Mouse (Mus musculus) embryonic facial prominence, embryonic 12.5 days (tissue): ENCODE measurements around the gene Svop. TPM values are rescaled to one million over a fixed set of nuclear protein-coding genes. Genes with fewer than 3 reads are reported as not detected.
A peak's percentile ranks its signal among the peaks of the same experiment; 100 is the strongest.

ENCODE experiments used
- ATAC-seq: fragments of 200-750 bp; cut with Nextera tagmentation; 2 replicates; pipeline ENCODE4 v1.8.0; 2017; ENCODE audit not compliant: insufficient number of reproducible peaks, insufficient read depth, low FRiP score, low TSS enrichment
- H3K27ac ChIP-seq: fragments of 300-500 bp; sonication (generic); 2 replicates; pipeline ENCODE4 v1.5.1; 2016; ENCODE audit warnings: mild to moderate bottlenecking
- H3K27me3 ChIP-seq: fragments of 300-500 bp; sonication (generic); 2 replicates; pipeline ENCODE4 v1.6.1; 2016; ENCODE audit warnings: mild to moderate bottlenecking, moderate library complexity
- H3K36me3 ChIP-seq: fragments of 300-500 bp; sonication (generic); 2 replicates; pipeline ENCODE4 v1.6.1; 2016; ENCODE audit warnings: mild to moderate bottlenecking
- H3K4me1 ChIP-seq: fragments of 300-500 bp; sonication (generic); 2 replicates; pipeline ENCODE4 v1.6.1; 2016
- H3K4me2 ChIP-seq: fragments of 300-500 bp; sonication (generic); replicated peaks from 2 replicates; pipeline ENCODE4 v1.6.1; 2016; ENCODE audit warnings: mild to moderate bottlenecking, moderate library complexity
- H3K4me3 ChIP-seq: fragments of 300-500 bp; sonication (generic); 2 replicates; pipeline ENCODE4 v1.5.1; 2016; ENCODE audit warnings: mild to moderate bottlenecking
- H3K9ac ChIP-seq: fragments of 300-500 bp; sonication (generic); 2 replicates; pipeline ENCODE4 v1.6.1; 2016; ENCODE audit warnings: mild to moderate bottlenecking, moderate library complexity
- H3K9me3 ChIP-seq: fragments of 300-500 bp; sonication (generic); 2 replicates; pipeline ENCODE4 v1.6.1; 2016; ENCODE audit warnings: mild to moderate bottlenecking, moderate library complexity
- WGBS: fragments of 180-500 bp; shearing (Covaris S2); methylation state at CpG from one replicate; pipeline ENCODE4 v1.1.7; 2016; 5-methylcytosine and 5-hydroxymethylcytosine counted together
- polyA plus RNA-seq: library from polyadenylated mRNA; unstranded; fragments of >200 nt; fragmentation: Nextera tagmentation; extraction: Ambion mirVana; gene quantifications from 2 replicates; pipeline ENCODE4 v1.2.1, GENCODE M21; 2016

The Svop gene
- 3.3 and 5.6 TPM in 2 replicates for polyA plus RNA-seq

GRCm38 (mm10) chr5:114091057-114091807, at the start of gene Svop:
TSS of gene Svop (minus strand) at chr5:114091570.
- 0 out of 2 replicates have a peak, but pooled peaks cover 3% of the 10 kb centered on the region for H3K27me3 ChIP-seq
- H3K4me3 ChIP-seq: peak within 1 kb of the TSS; percentile 30
- no peaks in the 10 kb centered on the region for H3K36me3 ChIP-seq
- no peak within 1 kb of the TSS for H3K27ac ChIP-seq
- H3K9me3 ChIP-seq: no peaks in the 10 kb centered on the region
- peak within 1 kb of the TSS; percentile 20; the same call in 1 of the 2 replicates for H3K9ac ChIP-seq
- 0 out of 2 replicates have a peak, but pooled peaks have one; percentile 41 for ATAC-seq
- 2% methylated on average over 40 of the region's 40 CpGs for WGBS
- H3K4me1 ChIP-seq: peaks cover 4% of the 10 kb centered on the region; the same call in 1 of the 2 replicates
- peak within 1 kb of the TSS; percentile 57 for H3K4me2 ChIP-seq

GRCm38 (mm10) chr5:114139175-114139574, 47.8 kb upstream of the Svop start:
- ATAC-seq: no peak
- Histone ChIP-seq H3K36me3 (peaks cover 32% of the 10 kb centered on the region), H3K27me3 (no peaks in the 10 kb centered on the region), H3K9ac (no peak overlapping the region), H3K4me2 (no peak overlapping the region), H3K4me1 (peaks cover 8% of the 10 kb centered on the region), H3K4me3 (no peak overlapping the region), H3K27ac (no peak overlapping the region), H3K9me3 (no peaks in the 10 kb centered on the region)
- 65% methylated on average over 9 of the region's 9 CpGs for WGBS

- Histone ChIP-seq H3K4me3 (no peak overlapping the region), H3K9me3 (no peaks in the 10 kb centered on the region), H3K4me1 (peaks cover 9% of the 10 kb centered on the region), H3K27me3 (no peaks in the 10 kb centered on the region), H3K36me3 (peaks cover 32% of the 10 kb centered on the region), H3K27ac (0 out of 2 replicates have a peak overlapping the region, but pooled peaks have one; percentile 36), H3K9ac (no peak overlapping the region), H3K4me2 (no peak overlapping the region)
- no peak for ATAC-seq
- 83% methylated on average over 21 of the region's 21 CpGs for WGBS
Measured at GRCm38 (mm10) chr5:114138277-114139164, 47.2 kb upstream of the Svop start.

GRCm38 (mm10) chr5:114137481-114138276, 46.3 kb upstream of the Svop start:
- peaks cover 32% of the 10 kb centered on the region for H3K36me3 ChIP-seq
- 89% methylated on average over 15 of the region's 15 CpGs for WGBS

GRCm38 (mm10) chr5:114135516-114135915, 44.1 kb upstream of the Svop start:
- peaks cover 32% of the 10 kb centered on the region for H3K36me3 ChIP-seq
- ATAC-seq: no peak

More at GRCm38 (mm10) chr5:114137481-114138276, 46.3 kb upstream of the Svop start:
- no peak overlapping the region for H3K9ac ChIP-seq
- H3K9me3 ChIP-seq: no peaks in the 10 kb centered on the region
- no peak overlapping the region for H3K4me3 ChIP-seq
- no peak overlapping the region for H3K27ac ChIP-seq
- no peaks in the 10 kb centered on the region for H3K27me3 ChIP-seq
- H3K4me1 ChIP-seq: peaks cover 15% of the 10 kb centered on the region
- no peak overlapping the region for H3K4me2 ChIP-seq
- ATAC-seq: no peak

GRCm38 (mm10) chr5:114134091-114134534, 42.7 kb upstream of the Svop start:
- WGBS: 44% methylated on average over 6 of the region's 6 CpGs
- no peaks in the 10 kb centered on the region for H3K27me3 ChIP-seq
- H3K4me1 ChIP-seq: peaks cover 33% of the 10 kb centered on the region
- H3K4me3 ChIP-seq: no peak overlapping the region
- no peak for ATAC-seq
- peaks cover 32% of the 10 kb centered on the region for H3K36me3 ChIP-seq
- H3K4me2 ChIP-seq: no peak overlapping the region
- H3K27ac ChIP-seq: no peak overlapping the region
- H3K9ac ChIP-seq: no peak overlapping the region
- no peaks in the 10 kb centered on the region for H3K9me3 ChIP-seq

More at GRCm38 (mm10) chr5:114135516-114135915, 44.1 kb upstream of the Svop start:
- no peak overlapping the region for H3K27ac ChIP-seq
- peaks cover 29% of the 10 kb centered on the region for H3K4me1 ChIP-seq
- H3K27me3 ChIP-seq: no peaks in the 10 kb centered on the region
- H3K9ac ChIP-seq: no peak overlapping the region
- H3K9me3 ChIP-seq: no peaks in the 10 kb centered on the region
- 92% methylated on average over 10 of the region's 10 CpGs for WGBS
- no peak overlapping the region for H3K4me3 ChIP-seq
- H3K4me2 ChIP-seq: no peak overlapping the region

GRCm38 (mm10) chr5:114132841-114133240, 41.5 kb upstream of the Svop start:
- WGBS: 81% methylated on average over 6 of the region's 6 CpGs
- no peak overlapping the region for H3K9ac ChIP-seq
- ATAC-seq: no peak
- H3K4me3 ChIP-seq: no peak overlapping the region
- peaks cover 24% of the 10 kb centered on the region for H3K36me3 ChIP-seq
- no peak overlapping the region for H3K27ac ChIP-seq
- H3K27me3 ChIP-seq: no peaks in the 10 kb centered on the region
- H3K4me2 ChIP-seq: no peak overlapping the region
- no peaks in the 10 kb centered on the region for H3K9me3 ChIP-seq
- peaks cover 30% of the 10 kb centered on the region for H3K4me1 ChIP-seq

- H3K4me1 ChIP-seq: peaks cover 30% of the 10 kb centered on the region
Measured at GRCm38 (mm10) chr5:114131521-114131840, 40.1 kb upstream of the Svop start.

GRCm38 (mm10) chr5:114130698-114131520, 39.5 kb upstream of the Svop start:
- Histone ChIP-seq H3K9me3 (no peaks in the 10 kb centered on the region), H3K27ac (peak overlapping the region; percentile 73), H3K9ac (peak overlapping the region; percentile 66), H3K36me3 (peaks cover 9% of the 10 kb centered on the region; the same call in 1 of the 2 replicates), H3K4me2 (peak overlapping the region; percentile 92), H3K4me1 (peaks cover 30% of the 10 kb centered on the region), H3K27me3 (no peaks in the 10 kb centered on the region), H3K4me3 (peak overlapping the region; percentile 76)
- peak; percentile 97 for ATAC-seq
- under 1% methylated on average over 86 of the region's 87 CpGs for WGBS

More at GRCm38 (mm10) chr5:114131521-114131840, 40.1 kb upstream of the Svop start:
- Histone ChIP-seq H3K27ac (peak overlapping the region; percentile 73), H3K9me3 (no peaks in the 10 kb centered on the region), H3K36me3 (peaks cover 12% of the 10 kb centered on the region; the same call in 1 of the 2 replicates), H3K9ac (peak overlapping the region; percentile 66), H3K27me3 (no peaks in the 10 kb centered on the region), H3K4me3 (peak overlapping the region; percentile 76), H3K4me2 (peak overlapping the region; percentile 92)
- no peak for ATAC-seq
- WGBS: 0% methylated on average over 15 of the region's 15 CpGs

GRCm38 (mm10) chr5:114130211-114130605, 38.8 kb upstream of the Svop start, which contains the start of gene Ung:
TSS of gene Ung (plus strand) at chr5:114130386.
- peak within 1 kb of the TSS; percentile 92 for H3K4me2 ChIP-seq
- H3K9ac ChIP-seq: peak within 1 kb of the TSS; percentile 66
- H3K9me3 ChIP-seq: no peaks in the 10 kb centered on the region
- peak within 1 kb of the TSS; percentile 76 for H3K4me3 ChIP-seq
- peaks cover 9% of the 10 kb centered on the region; the same call in 1 of the 2 replicates for H3K36me3 ChIP-seq
- H3K27ac ChIP-seq: peak within 1 kb of the TSS; percentile 73
- peaks cover 30% of the 10 kb centered on the region for H3K4me1 ChIP-seq
- no peaks in the 10 kb centered on the region for H3K27me3 ChIP-seq
- under 1% methylated on average over 24 of the region's 29 CpGs for WGBS
- ATAC-seq: peak; percentile 6; the same call in 1 of the 2 replicates
